ENCODE assay signal across 9 mouse cellular contexts in genomic region chr1:73906376-73906775, GRCm38 (mm10).
DNase-seq lines count a peak whose midpoint lies in the region; ATAC-seq and TF ChIP-seq lines count a peak whose summit lies in the region.
"Had no signal": no experiment of that assay in that cellular context is flagged by ENCODE, and none has a peak within 500 bp of the region (broad histone marks: within the 10 kb centered on the region; RNA-seq: fewer than 3 reads in every experiment).

No protein-coding gene starts in this region.

- H3K36me3 ChIP-seq in forebrain, embryonic 14.5 days (ENCODE audit: control insufficient read depth, insufficient read depth, low read length), result no peaks in the 10 kb centered on the region
- H3K36me3 ChIP-seq in forebrain, embryonic 13.5 days (ENCODE audit: poor library complexity, severe bottlenecking), result no peaks in the 10 kb centered on the region
- H3K36me3 ChIP-seq: hindbrain, embryonic 15.5 days had no signal

- no peak overlapping the region for H3K27ac ChIP-seq in forebrain, embryonic 14.5 days (ENCODE audit: low read depth, low read length)
- H3K27ac ChIP-seq in forebrain, embryonic 13.5 days, result no peak overlapping the region
- H3K27ac ChIP-seq: hindbrain, embryonic 15.5 days had no signal

- H3K4me3 ChIP-seq in forebrain, embryonic 14.5 days (ENCODE audit: low read depth, low read length), result no peak overlapping the region
- H3K4me3 ChIP-seq in forebrain, embryonic 13.5 days, result no peak overlapping the region
- H3K4me3 ChIP-seq: hindbrain, embryonic 15.5 days had no signal

- WGBS in forebrain, embryonic 14.5 days, result 44% methylated on average over 6 of the region's 6 CpGs
- 59% methylated on average over 6 of the region's 6 CpGs for WGBS in forebrain, embryonic 13.5 days

- ATAC-seq in forebrain, embryonic 14.5 days, result no peak
- no peak for ATAC-seq in forebrain, embryonic 13.5 days

- TF ChIP-seq POLR2A in brain, embryonic 14.5 days (IDR thresholded peaks at IDR 0.05; ENCODE audit: borderline replicate concordance, extremely low read depth, insufficient read depth, insufficient read length, poor library complexity, severe bottlenecking), result no peak

- DNase-seq in forebrain, embryonic 14.5 days (ENCODE audit: low spot score), result peak; percentile 73
- DNase-seq in kidney, postnatal 10 days, result peak; percentile 62
- no peak for DNase-seq in kidney, adult 11 months
- peak; percentile 72 for DNase-seq in brain, embryonic 14.5 days (ENCODE audit: low read depth)
- DNase-seq in heart, postnatal 36 days, result peak; percentile 36 to 38
- no peak for DNase-seq in thymus, postnatal 0 days (ENCODE audit: low spot score)
- no peak for DNase-seq in cerebellum, adult 11 months

- intact Hi-C loops in heart, postnatal 36 days (cut with DNase I), result no loop called here

- no peak overlapping the region for H3K9ac ChIP-seq in forebrain, embryonic 14.5 days (ENCODE audit: low read length)
- H3K9ac ChIP-seq in forebrain, embryonic 13.5 days, result no peak overlapping the region
- H3K9ac ChIP-seq: hindbrain, embryonic 15.5 days had no signal

- H3K27me3 ChIP-seq in forebrain, embryonic 14.5 days (replicated peaks; ENCODE audit: control insufficient read depth, insufficient read depth, low read length), result no peaks in the 10 kb centered on the region
- H3K27me3 ChIP-seq in forebrain, embryonic 13.5 days, result no peaks in the 10 kb centered on the region
- H3K27me3 ChIP-seq: hindbrain, embryonic 15.5 days had no signal

- no peaks in the 10 kb centered on the region for H3K9me3 ChIP-seq in forebrain, embryonic 14.5 days (replicated peaks; ENCODE audit: control insufficient read depth, low read length)
- H3K9me3 ChIP-seq in forebrain, embryonic 13.5 days (replicated peaks), result no peaks in the 10 kb centered on the region
- H3K9me3 ChIP-seq: hindbrain, embryonic 15.5 days had no signal

- no peak for TF ChIP-seq CTCF in brain, embryonic 14.5 days (IDR thresholded peaks at IDR 0.05; ENCODE audit: borderline replicate concordance, extremely low read depth, insufficient read depth, insufficient read length)

- no peaks in the 10 kb centered on the region for H3K4me1 ChIP-seq in forebrain, embryonic 14.5 days (ENCODE audit: control insufficient read depth, insufficient read depth, low read length)
- H3K4me1 ChIP-seq in forebrain, embryonic 13.5 days, result peaks cover 10% of the 10 kb centered on the region

- no peak overlapping the region for H3K4me2 ChIP-seq in forebrain, embryonic 14.5 days (ENCODE audit: low read length)
- H3K4me2 ChIP-seq in forebrain, embryonic 13.5 days, result no peak overlapping the region
- H3K4me2 ChIP-seq: hindbrain, embryonic 15.5 days had no signal

Comparison
In these comparisons a context has a peak if more than half of its experiments do, and no peak if none do; other contexts are left out.
1. DNase-seq: peak in forebrain, embryonic 14.5 days (single experiment), kidney, postnatal 10 days (single experiment), brain, embryonic 14.5 days (single experiment) and heart, postnatal 36 days (2 of 2); none in kidney, adult 11 months (single experiment), thymus, postnatal 0 days (single experiment) and cerebellum, adult 11 months (single experiment).